Mouse (Mus musculus) CH12.LX (cell line): ENCODE measurements at regions not wholly inside any gene's neighbourhood (a gene's known extent, or its start where the extent isn't known, plus 50 kb on each side); places are given as distances from the start of the nearest gene placed in this dataset.
"Not testable (repeated sequence)": the region's sequence is repeated elsewhere in the genome, so short reads cannot be mapped to it uniquely, and the experiment has no call there.

Experiments
- DNase-seq: peaks from one replicate; pipeline ENCODE4 v3.0.0-alpha.2; 2013; ENCODE audit errors: extremely low read depth
- H3K27ac ChIP-seq: 2 replicates; pipeline ENCODE4 v1.5.1; 2012; ENCODE audit warnings: low read depth, mild to moderate bottlenecking, control low read depth, moderate library complexity; ENCODE audit not compliant: insufficient read depth
- H3K27me3 ChIP-seq: replicated peaks from 2 replicates; pipeline ENCODE3; 2012; ENCODE audit warnings: inconsistent platforms
- H3K36me3 ChIP-seq, 2 experiments: replicated peaks in 1 of 2; 2 replicates each; pipeline versions ENCODE3 to v1.6.1; 2012; ENCODE audit warnings: inconsistent platforms in 1 of 2, low read length in 1 of 2, mild to moderate bottlenecking in 1 of 2, mixed read lengths in 1 of 2, moderate library complexity in 1 of 2; ENCODE audit not compliant: control insufficient read depth in 1 of 2, insufficient read depth in 1 of 2
- H3K4me1 ChIP-seq, 2 experiments: 2 replicates each; pipeline ENCODE4 v1.6.1; 2012; ENCODE audit warnings: inconsistent platforms in 1 of 2, moderate library complexity in 1 of 2; ENCODE audit not compliant: insufficient read depth in 2 of 2, control insufficient read depth in 1 of 2
- H3K4me2 ChIP-seq: 2 replicates; pipeline ENCODE4 v1.6.1; 2012; ENCODE audit warnings: low read depth, mild to moderate bottlenecking, control low read depth; ENCODE audit not compliant: poor library complexity, insufficient read depth, severe bottlenecking
- H3K4me3 ChIP-seq, 3 experiments: fragments of 150-350 bp in 1 of 3; sonication (generic) in 1 of 3; replicated peaks in 1 of 3; 2 replicates each; pipeline versions ENCODE3 to v1.5.1; 2011 to 2012; ENCODE audit warnings: low read depth in 2 of 3, low read length in 2 of 3, mild to moderate bottlenecking in 2 of 3, moderate library complexity in 2 of 3, control low read depth in 1 of 3, improper control_type of control experiment in 1 of 3, inconsistent platforms in 1 of 3, mixed read lengths in 1 of 3; ENCODE audit not compliant: poor library complexity in 1 of 3
- H3K79me2 ChIP-seq: replicated peaks from 2 replicates; pipeline ENCODE4 v1.6.1; 2012; ENCODE audit warnings: mild to moderate bottlenecking, moderate library complexity; ENCODE audit not compliant: control insufficient read depth, poor library complexity, insufficient read depth, severe bottlenecking; ENCODE audit errors: extremely low read depth
- H3K9ac ChIP-seq: 2 replicates; pipeline ENCODE4 v1.6.1; 2012; ENCODE audit warnings: low read depth, mild to moderate bottlenecking, control low read depth, moderate library complexity; ENCODE audit not compliant: insufficient read depth
- H3K9me3 ChIP-seq: replicated peaks from 2 replicates; pipeline ENCODE3; 2012; ENCODE audit warnings: low read length, inconsistent platforms, mixed read lengths
- BHLHE40 ChIP-seq: IDR thresholded peaks from 2 replicates; pipeline ENCODE4 v1.6.1; 2011; ENCODE audit warnings: mild to moderate bottlenecking, low read depth, low read length, improper control_type of control experiment
- CHD2 ChIP-seq: IDR thresholded peaks from 2 replicates; pipeline ENCODE4 v1.6.1; 2011; ENCODE audit warnings: low read length, improper control_type of control experiment
- E2F4 ChIP-seq: IDR thresholded peaks from 2 replicates; pipeline ENCODE4 v1.6.1; 2011; ENCODE audit warnings: low read depth, low read length, improper control_type of control experiment; ENCODE audit not compliant: insufficient replicate concordance
- ELF1 ChIP-seq: IDR thresholded peaks from 2 replicates; pipeline ENCODE4 v1.6.1; 2014; ENCODE audit warnings: low read depth, mild to moderate bottlenecking, inconsistent platforms, low read length, improper control_type of control experiment
- EP300 ChIP-seq: IDR thresholded peaks from 2 replicates; pipeline ENCODE4 v1.6.1; 2011; ENCODE audit warnings: low read length, improper control_type of control experiment
- ETS1 ChIP-seq: conservative IDR thresholded peaks from 2 replicates; pipeline ENCODE4 v1.6.1; 2012; ENCODE audit warnings: low read depth, mild to moderate bottlenecking, inconsistent platforms, low read length, improper control_type of control experiment, moderate library complexity
- HCFC1 ChIP-seq: IDR thresholded peaks from 2 replicates; pipeline ENCODE4 v1.6.1; 2012; ENCODE audit warnings: low read depth, mild to moderate bottlenecking, inconsistent platforms, low read length, improper control_type of control experiment
- MAFK ChIP-seq: IDR thresholded peaks from 2 replicates; pipeline ENCODE4 v1.6.1; 2011; ENCODE audit warnings: low read length, improper control_type of control experiment; ENCODE audit not compliant: insufficient replicate concordance
- MAZ ChIP-seq: IDR thresholded peaks from 2 replicates; pipeline ENCODE4 v1.6.1; 2012; ENCODE audit warnings: low read depth, mild to moderate bottlenecking, inconsistent platforms, low read length, improper control_type of control experiment, moderate library complexity
- MXI1 ChIP-seq: IDR thresholded peaks from 2 replicates; pipeline ENCODE4 v1.6.1; 2011; ENCODE audit warnings: mild to moderate bottlenecking, low read depth, low read length, improper control_type of control experiment
- POLR2AphosphoS2 ChIP-seq: IDR thresholded peaks from 2 replicates; pipeline ENCODE4 v1.6.1; 2011; ENCODE audit warnings: low read depth, low read length, improper control_type of control experiment
- USF2 ChIP-seq: conservative IDR thresholded peaks from 2 replicates; pipeline ENCODE4 v1.6.1; 2011; ENCODE audit warnings: low read depth, low read length, improper control_type of control experiment
- ZMIZ1 ChIP-seq: IDR thresholded peaks from 2 replicates; pipeline ENCODE4 v1.6.1; 2012; ENCODE audit warnings: low read depth, mild to moderate bottlenecking, inconsistent platforms, low read length, improper control_type of control experiment
- dilution Hi-C: fragments of 300-500 bp; cut with MboI; formaldehyde crosslinking; loops from 2 replicates; pipeline ENCODE4 v1.14.3; 2020; ENCODE audit warnings: low sequenced_read_pairs; ENCODE audit not compliant: extremely low pct_unique_long_range_greater_than_20kb, extremely low pct_ligation_motif_present
- in situ Hi-C: fragments of 300-500 bp; cut with MboI; formaldehyde crosslinking; loops from 3 replicates; pipeline ENCODE4 v1.14.3; 2019; ENCODE audit warnings: low sequenced_read_pairs, low pct_ligation_motif_present, low pct_unique_long_range_greater_than_20kb, mixed read lengths

GRCm38 (mm10) chr16:22327386-22327785, 61.6 kb upstream of the Tra2b start:
- H3K4me1 ChIP-seq = peaks cover 0 to 7% of the 10 kb centered on the region in 2 experiments; a peak in 2 of 4 replicates
- H3K27me3 ChIP-seq = no peaks in the 10 kb centered on the region
- TF ChIP-seq BHLHE40 (no peak), ETS1 (no peak), POLR2AphosphoS2 (no peak), USF2 (no peak), MXI1 (no peak), MAZ (no peak), CHD2 (no peak), EP300 (no peak), ELF1 (no peak), HCFC1 (no peak)
- dilution Hi-C loops (no loop called here), in situ Hi-C loops (no loop called here)
- no peak overlapping the region for H3K4me3 ChIP-seq
- no peaks in the 10 kb centered on the region for H3K79me2 ChIP-seq
- no peaks in the 10 kb centered on the region for H3K36me3 ChIP-seq
- H3K4me2 ChIP-seq = no peak overlapping the region
- no peak overlapping the region for H3K9ac ChIP-seq
- no peak overlapping the region for H3K27ac ChIP-seq
- DNase-seq = no peak
- H3K9me3 ChIP-seq = peaks cover 3% of the 10 kb centered on the region

GRCm38 (mm10) chr16:22325161-22325560, 59.4 kb upstream of the Tra2b start:
- in situ Hi-C loops, H3K36me3 ChIP-seq, H3K4me1 ChIP-seq, H3K79me2 ChIP-seq, H3K4me2 ChIP-seq, DNase-seq, H3K9ac ChIP-seq, H3K27me3 ChIP-seq, H3K4me3 ChIP-seq, H3K9me3 ChIP-seq, dilution Hi-C loops, H3K27ac ChIP-seq: not testable (repeated sequence)

DNA sequence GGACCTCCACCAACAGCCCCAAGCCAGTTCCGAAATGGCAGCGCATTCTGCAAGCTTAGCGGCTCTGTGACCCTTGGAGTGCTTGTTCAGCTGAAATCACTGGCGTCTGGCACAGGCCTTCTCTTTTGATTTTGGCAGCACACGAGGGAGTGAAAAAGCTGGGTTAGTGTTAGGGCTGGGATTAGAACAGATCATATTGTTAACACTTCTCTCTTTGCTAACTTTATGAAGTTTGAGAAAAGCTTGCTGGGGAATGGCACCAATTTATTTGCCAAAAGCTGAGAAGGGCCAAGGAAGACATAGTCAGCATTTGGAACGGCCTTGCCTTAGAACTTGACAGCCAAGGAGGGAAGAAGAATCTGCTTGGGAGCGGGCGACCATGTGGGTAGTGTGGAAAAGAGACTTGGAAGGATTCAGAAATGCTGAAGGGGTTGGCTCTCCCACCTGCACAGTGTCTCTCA, 50.5 kb upstream of the Tra2b start:
- TF ChIP-seq E2F4 (no peak), ZMIZ1 (no peak), EP300 (no peak), MAFK (no peak)
- TF ChIP-seq, all 38 proteins: peak for 0

More for the DNA sequence above, 50.5 kb upstream of the Tra2b start:
- no peak overlapping the region for H3K4me2 ChIP-seq
- no peak overlapping the region for H3K27ac ChIP-seq
- in situ Hi-C loops (loop anchor here (10.0 kb wide), 1 partner anchor 379 kb away; no protein-coding TSS in a partner anchor), dilution Hi-C loops (no loop called here)
- H3K4me1 ChIP-seq = peaks cover 0 to 15% of the 10 kb centered on the region in 2 experiments; a peak in 2 of 4 replicates
- no peaks in the 10 kb centered on the region for H3K36me3 ChIP-seq
- no peak overlapping the region for H3K4me3 ChIP-seq
- H3K9me3 ChIP-seq = no peaks in the 10 kb centered on the region
- no peaks in the 10 kb centered on the region for H3K79me2 ChIP-seq
- H3K27me3 ChIP-seq = no peaks in the 10 kb centered on the region
- no peak for DNase-seq
- no peak overlapping the region for H3K9ac ChIP-seq
